Mouse (Mus musculus): ENCODE data around the gene Myl12a.

DNA sequence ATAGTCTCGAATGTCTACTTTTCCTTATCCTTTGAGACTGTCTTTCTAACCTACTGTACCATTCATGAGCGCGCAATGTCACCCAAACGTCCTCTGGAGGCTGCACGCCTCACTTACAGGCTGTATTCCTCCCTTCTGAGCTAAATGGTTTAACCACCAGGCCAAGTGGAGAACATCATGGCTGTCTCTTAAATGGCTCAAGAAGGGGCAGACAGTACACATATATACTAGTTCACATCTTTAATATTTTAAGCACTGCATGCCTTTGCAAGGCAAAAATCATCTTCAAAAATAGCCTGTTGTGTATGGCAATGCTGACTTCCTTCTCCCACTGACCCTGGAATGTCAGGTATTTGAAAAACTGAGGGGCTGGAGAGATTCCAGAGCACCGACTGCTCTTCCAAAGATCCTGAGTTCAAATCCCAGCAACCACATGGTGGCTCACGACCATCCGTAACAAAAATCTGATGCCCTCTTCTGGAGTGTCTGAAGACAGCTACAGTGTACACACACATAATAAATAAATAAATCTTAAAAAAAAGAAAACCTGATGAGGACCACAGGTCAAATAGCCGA is 4.2 kb downstream of the Myl12a start:
- TF ChIP-seq POLR2A (IDR thresholded peaks at IDR 0.05; ENCODE audit: low read depth, low read length) (no peak), CTCF (conservative IDR thresholded peaks at IDR 0.05; ENCODE audit: insufficient read depth, insufficient read length, low read depth, low read length) (no peak)
